Mouse (Mus musculus) liver, embryonic 11.5 days (tissue): ENCODE data around the gene Plekhf1. TPM values are rescaled to one million over a fixed set of nuclear protein-coding genes. Genes with fewer than 3 reads are reported as not detected.

ENCODE experiments used
- ATAC-seq: fragments of 200-750 bp; cut with Nextera tagmentation; replicated peaks from 2 replicates; pipeline ENCODE4 v1.8.0; 2017; ENCODE audit warnings: moderate number of reproducible peaks, mild to moderate bottlenecking, moderate TSS enrichment, moderate library complexity; ENCODE audit not compliant: low FRiP score
- DNase-seq: peaks from one replicate; pipeline ENCODE4 v3.0.0-alpha.2; 2017; ENCODE audit warnings: low spot score
- H3K27ac ChIP-seq: fragments of 300-500 bp; sonication (generic); 2 replicates; pipeline ENCODE4 v1.5.1; 2014; ENCODE audit warnings: mild to moderate bottlenecking, low read depth, low read length, control low read depth
- H3K27me3 ChIP-seq: fragments of 300-500 bp; sonication (generic); replicated peaks from 2 replicates; pipeline ENCODE4 v1.6.1; 2014; ENCODE audit warnings: low read length, mixed read lengths; ENCODE audit not compliant: control insufficient read depth, insufficient read depth
- H3K36me3 ChIP-seq: fragments of 300-500 bp; sonication (generic); 2 replicates; pipeline ENCODE4 v1.6.1; 2014; ENCODE audit warnings: mild to moderate bottlenecking, low read length, moderate library complexity, mixed read lengths; ENCODE audit not compliant: control insufficient read depth, insufficient read depth
- H3K4me1 ChIP-seq: fragments of 300-500 bp; sonication (generic); replicated peaks from 2 replicates; pipeline ENCODE4 v1.6.1; 2014; ENCODE audit warnings: low read length, mixed read lengths; ENCODE audit not compliant: control insufficient read depth, insufficient read depth
- H3K4me2 ChIP-seq: fragments of 300-500 bp; sonication (generic); 2 replicates; pipeline ENCODE4 v1.6.1; 2014; ENCODE audit warnings: mild to moderate bottlenecking, control low read depth, moderate library complexity
- H3K4me3 ChIP-seq: fragments of 300-500 bp; sonication (generic); 2 replicates; pipeline ENCODE4 v1.5.1; 2014; ENCODE audit warnings: low read depth, low read length, control low read depth
- H3K9ac ChIP-seq: fragments of 300-500 bp; sonication (generic); 2 replicates; pipeline ENCODE4 v1.6.1; 2014; ENCODE audit warnings: low read depth, low read length, control low read depth
- H3K9me3 ChIP-seq: fragments of 300-500 bp; sonication (generic); 2 replicates; pipeline ENCODE4 v1.6.1; 2016; ENCODE audit warnings: low read length, inconsistent platforms, mixed read lengths; ENCODE audit not compliant: control insufficient read depth
- WGBS: fragments of 180-500 bp; shearing (Covaris S2); extraction: QIAGEN DNeasy Blood & Tissue Kit; methylation state at CpG from one replicate; pipeline ENCODE4 v1.1.7; 2014; 5-methylcytosine and 5-hydroxymethylcytosine counted together
- polyA plus RNA-seq: library from polyadenylated mRNA; unstranded; fragments of >200 nt; fragmentation: Nextera tagmentation; extraction: Ambion mirVana; gene quantifications from 2 replicates; pipeline ENCODE4 v1.2.1, GENCODE M21; 2014

Gene Plekhf1
- polyA plus RNA-seq, 1 experiment from 2014 or later, result 0.67 TPM

DNA sequence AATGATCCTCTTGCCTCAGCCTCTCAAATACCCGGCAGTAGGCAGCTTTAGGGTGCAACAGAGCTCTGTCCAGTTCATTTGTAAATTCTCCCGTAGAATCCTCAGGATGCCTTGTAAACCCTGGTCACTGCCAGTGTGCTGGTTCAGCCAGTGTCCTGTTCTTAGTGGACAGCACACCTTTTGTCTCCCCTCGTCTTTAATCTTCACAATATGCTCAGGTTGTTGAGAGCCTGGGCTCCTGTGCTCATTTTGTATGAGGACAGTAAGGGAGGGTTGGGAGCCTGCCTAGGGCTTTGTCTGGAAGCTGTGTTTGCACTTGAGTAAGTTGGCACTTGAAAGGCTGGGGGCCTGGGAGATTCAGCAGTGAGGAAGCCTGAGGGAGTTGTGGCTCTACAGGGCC lies 47.9 kb downstream of the Plekhf1 start:
- no peak for DNase-seq
- 72% methylated on average over 3 of the region's 3 CpGs for WGBS
- Histone ChIP-seq H3K9ac (no peak overlapping the region), H3K27ac (no peak overlapping the region), H3K4me1 (peaks cover 10% of the 10 kb centered on the region), H3K9me3 (no peaks in the 10 kb centered on the region), H3K27me3 (peaks cover 2% of the 10 kb centered on the region; the same call in 1 of the 2 replicates), H3K4me3 (no peak overlapping the region), H3K4me2 (no peak overlapping the region), H3K36me3 (no peaks in the 10 kb centered on the region)
- ATAC-seq, result no peak

DNA sequence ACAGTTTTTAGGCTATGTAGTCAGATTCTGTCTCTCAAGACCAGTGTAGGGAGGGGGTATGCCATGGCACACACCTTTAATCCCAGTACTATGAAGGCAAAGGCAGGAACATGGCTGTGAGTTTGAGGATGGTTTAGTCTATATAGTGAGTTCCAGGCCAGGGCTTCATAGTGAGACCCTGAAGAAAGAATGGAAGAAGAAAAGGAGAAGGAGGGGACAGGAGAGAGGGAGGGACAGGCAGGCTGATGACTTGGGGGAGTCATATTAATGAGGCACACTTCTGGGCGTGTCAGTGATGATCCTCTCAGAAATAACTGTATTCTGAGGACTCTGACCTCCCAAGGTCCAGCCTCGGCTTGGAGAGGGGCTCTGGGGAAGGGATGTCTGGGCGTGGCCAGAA lies 51.8 kb downstream of the Plekhf1 start:
- Histone ChIP-seq H3K4me2 (no peak overlapping the region), H3K27ac (no peak overlapping the region), H3K27me3 (peaks cover 17% of the 10 kb centered on the region), H3K9me3 (no peaks in the 10 kb centered on the region), H3K36me3 (no peaks in the 10 kb centered on the region), H3K4me1 (no peaks in the 10 kb centered on the region), H3K9ac (no peak overlapping the region), H3K4me3 (no peak overlapping the region)
- 63% methylated on average over 3 of the region's 3 CpGs for WGBS
- DNase-seq, result no peak
- ATAC-seq, result no peak

DNA sequence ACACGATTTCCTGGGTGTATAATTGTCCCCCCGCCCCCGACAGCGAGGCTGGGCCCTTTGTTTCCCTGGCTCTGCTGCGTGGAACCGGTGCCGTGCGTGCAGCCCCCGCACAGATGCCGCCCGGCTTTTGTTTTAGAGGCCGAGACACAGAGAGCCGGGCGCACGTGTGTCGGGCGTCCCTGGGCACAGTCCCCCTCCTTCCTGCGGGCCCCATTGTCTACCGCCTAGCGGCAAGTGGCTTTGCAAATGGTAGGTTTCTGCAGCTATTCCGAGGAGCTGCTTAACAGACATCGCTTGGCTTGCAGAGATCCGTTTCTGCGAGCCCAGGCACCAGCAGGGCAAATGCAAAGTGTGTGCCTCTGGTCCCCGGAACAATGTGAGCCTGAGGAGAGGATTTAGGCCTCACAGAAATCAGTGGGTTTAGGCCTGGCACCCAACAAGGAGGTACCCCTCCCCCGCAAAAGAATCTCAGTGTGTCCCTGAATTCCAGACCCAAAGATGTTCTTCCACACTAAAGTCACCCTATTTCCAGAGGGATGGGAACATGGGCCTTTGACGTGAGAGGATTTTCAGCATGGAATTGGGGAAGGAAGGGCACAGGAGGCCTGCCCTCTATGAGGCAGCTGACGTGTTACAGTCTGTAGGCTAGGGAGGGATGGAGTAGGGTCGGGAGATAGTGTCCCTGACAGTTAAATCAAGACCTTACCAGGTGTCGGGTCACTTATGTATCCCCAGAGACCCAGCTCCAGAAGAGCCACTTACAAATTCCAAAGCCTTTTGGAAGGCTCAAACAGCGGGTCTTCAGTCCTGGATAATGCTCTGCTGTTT lies 53.3 kb downstream of the Plekhf1 start:
- H3K9me3 ChIP-seq, result no peaks in the 10 kb centered on the region
- ATAC-seq, result no peak
- no peak overlapping the region; the same call in 1 of the 2 replicates for H3K9ac ChIP-seq
- 15% methylated on average over 31 of the region's 31 CpGs for whole genome bisulfite sequencing
- H3K27me3 ChIP-seq, result peaks cover 17% of the 10 kb centered on the region
- H3K4me3 ChIP-seq, result peak overlapping the region; percentile 29
- no peaks in the 10 kb centered on the region for H3K36me3 ChIP-seq
- peak overlapping the region; percentile 63 for H3K4me2 ChIP-seq
- no peak overlapping the region for H3K27ac ChIP-seq
- DNase-seq, result peak; percentile 42
- no peaks in the 10 kb centered on the region for H3K4me1 ChIP-seq

DNA sequence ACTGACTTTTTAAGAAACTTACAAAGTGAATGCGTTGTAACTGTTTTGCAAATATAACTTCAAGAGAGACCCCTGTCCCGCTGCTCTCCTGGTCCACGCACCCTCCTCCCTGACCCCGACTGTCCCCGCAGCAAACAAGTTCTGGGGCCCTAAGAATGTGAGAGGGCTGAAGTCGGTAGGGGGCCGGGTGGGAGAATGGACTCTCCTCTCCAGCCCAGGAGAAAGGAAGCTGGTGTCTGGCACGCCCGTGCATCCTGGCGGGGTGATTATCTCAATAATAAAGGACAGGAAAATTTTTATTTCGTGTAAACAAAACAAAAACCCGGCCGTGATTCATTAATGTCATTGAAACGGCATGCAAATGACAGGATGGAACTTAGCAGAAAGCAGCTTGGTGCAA lies 53.9 kb downstream of the Plekhf1 start:
- Histone ChIP-seq H3K4me2 (peak overlapping the region; percentile 63), H3K27me3 (peaks cover 17% of the 10 kb centered on the region), H3K4me3 (peak overlapping the region; percentile 29; the same call in 1 of the 2 replicates), H3K4me1 (no peaks in the 10 kb centered on the region), H3K36me3 (no peaks in the 10 kb centered on the region), H3K9me3 (no peaks in the 10 kb centered on the region), H3K27ac (no peak overlapping the region), H3K9ac (no peak overlapping the region; the same call in 1 of the 2 replicates)
- DNase-seq, result no peak
- no peak for ATAC-seq
- 22% methylated on average over 14 of the region's 14 CpGs for WGBS

DNA sequence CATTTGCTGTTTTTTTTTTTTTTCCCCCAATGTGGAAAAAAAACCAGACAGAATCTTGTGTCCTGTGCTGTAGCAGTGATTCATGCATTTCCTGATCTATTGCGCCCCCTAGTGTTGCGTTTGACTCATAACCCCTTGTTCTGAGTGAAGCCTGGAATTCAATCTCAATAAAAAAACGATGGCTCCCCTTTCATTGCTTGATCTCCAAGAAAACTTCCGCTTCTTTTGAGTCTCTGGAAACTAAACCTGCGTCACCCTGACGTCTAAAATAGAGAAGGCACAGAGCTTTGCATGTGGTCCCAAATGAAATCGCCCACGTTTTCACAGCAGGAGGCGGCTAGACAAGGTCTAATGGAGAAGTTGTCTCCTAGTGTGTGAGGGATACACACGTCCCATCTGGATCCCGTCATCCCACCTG lies 60.1 kb downstream of the Plekhf1 start:
- ATAC-seq (no peak), DNase-seq (no peak)
- Histone ChIP-seq H3K27ac (no peak overlapping the region), H3K4me2 (peak overlapping the region; percentile 60; the same call in 1 of the 2 replicates), H3K4me3 (no peak overlapping the region), H3K9me3 (no peaks in the 10 kb centered on the region), H3K36me3 (no peaks in the 10 kb centered on the region), H3K4me1 (peaks cover 3% of the 10 kb centered on the region; the same call in 1 of the 2 replicates), H3K9ac (no peak overlapping the region), H3K27me3 (no peaks in the 10 kb centered on the region)
- WGBS, result 18% methylated on average over 11 of the region's 11 CpGs

Other genes with a start within 250 kb of the Plekhf1 start
- gene Uri1, start 204.5 kb downstream of the Plekhf1 start, polyA plus RNA-seq, result 42.2 and 45.9 TPM in 2 replicates
- 191 and 205 TPM in 2 replicates for gene Ccne1, start 120.5 kb downstream of the Plekhf1 start, polyA plus RNA-seq
- gene 1600014C10Rik, start 44.8 kb downstream of the Plekhf1 start, polyA plus RNA-seq, result 11.9 and 12.4 TPM in 2 replicates
- 43.6 and 50.6 TPM in 2 replicates for gene Pop4, start 43.4 kb upstream of the Plekhf1 start, polyA plus RNA-seq